Mouse (Mus musculus) neutrophil, adult 5-6 weeks (primary cell): Measurements from ENCODE around the gene Myo1h. TPM values are rescaled to one million over a fixed set of nuclear protein-coding genes. Genes with fewer than 3 reads are reported as not detected.

Experiments used
- ATAC-seq: fragments of 151-379, 151-347 bp; 2 replicates; pipeline ENCODE4 v1.8.0; 2017; ENCODE audit warnings: mild to moderate bottlenecking, moderate TSS enrichment; ENCODE audit not compliant: insufficient number of reproducible peaks, poor library complexity, low FRiP score, severe bottlenecking; ENCODE audit errors: extremely low read depth
- total RNA-seq: library from RNA; stranded (forward); fragments of 200-1000 nt; gene quantifications from 2 replicates; pipeline ENCODE4 v1.2.3, GENCODE M21; 2017

Gene Myo1h
- total RNA-seq, 1 experiment from 2014 or later: 1.6 TPM

DNA sequence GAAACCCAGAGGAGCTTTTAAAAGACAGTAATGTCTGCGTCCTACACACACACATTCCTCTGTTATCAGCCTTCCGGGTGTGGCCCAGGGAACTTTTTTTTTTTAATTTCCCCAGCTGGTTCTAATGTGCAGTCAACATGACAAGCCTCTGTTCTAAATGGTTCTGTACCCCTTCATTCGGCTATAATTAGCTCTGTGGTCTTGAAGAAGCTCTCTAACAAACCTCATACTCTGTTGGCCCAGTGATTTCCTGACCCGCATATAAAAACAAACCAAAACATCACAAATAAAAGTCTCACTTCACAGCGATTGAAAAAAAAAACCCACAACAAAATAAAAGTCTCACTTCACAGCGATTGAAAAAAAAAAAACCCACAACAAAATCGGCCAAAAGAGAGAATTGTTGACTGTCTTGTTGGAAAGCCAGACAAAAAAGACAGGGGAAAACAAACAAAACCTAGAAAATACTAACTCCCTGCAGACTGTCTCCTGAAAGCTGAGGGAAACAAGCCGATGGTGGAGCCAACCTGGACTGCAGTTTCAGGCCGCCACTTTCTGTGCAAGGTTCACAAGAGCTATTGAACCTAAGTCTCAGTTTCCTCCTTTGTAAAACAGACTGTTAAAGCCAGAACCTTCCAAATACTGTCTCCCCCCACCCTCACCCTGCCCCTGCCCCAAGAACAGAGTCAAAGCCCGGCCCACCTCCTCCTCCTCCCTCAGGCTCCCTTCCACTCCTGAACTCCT lies 89.4 kb downstream of the Myo1h start:
- ATAC-seq: peak; percentile 28; the same call in 1 of the 2 replicates

DNA sequence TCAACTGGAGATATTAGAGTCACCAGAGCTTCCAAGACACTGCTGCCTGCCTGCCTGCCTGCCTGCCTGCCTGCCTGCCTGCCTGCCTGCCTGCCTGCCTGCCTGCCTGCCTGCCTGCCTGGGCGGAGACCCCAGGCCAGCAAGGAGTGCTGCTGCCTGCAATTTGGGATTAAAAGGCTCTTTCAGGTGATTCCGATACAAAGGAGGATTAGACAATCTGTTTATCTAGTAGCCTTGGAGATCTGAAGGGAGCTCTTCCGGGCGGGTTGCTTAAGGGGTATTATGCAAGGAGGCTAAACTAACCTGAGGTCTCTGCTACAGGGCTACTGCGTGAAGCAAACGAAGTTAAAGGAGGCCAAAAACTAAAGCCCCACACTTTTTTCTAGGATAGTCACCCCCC lies 90.0 kb downstream of the Myo1h start:
- ATAC-seq: no peak

DNA sequence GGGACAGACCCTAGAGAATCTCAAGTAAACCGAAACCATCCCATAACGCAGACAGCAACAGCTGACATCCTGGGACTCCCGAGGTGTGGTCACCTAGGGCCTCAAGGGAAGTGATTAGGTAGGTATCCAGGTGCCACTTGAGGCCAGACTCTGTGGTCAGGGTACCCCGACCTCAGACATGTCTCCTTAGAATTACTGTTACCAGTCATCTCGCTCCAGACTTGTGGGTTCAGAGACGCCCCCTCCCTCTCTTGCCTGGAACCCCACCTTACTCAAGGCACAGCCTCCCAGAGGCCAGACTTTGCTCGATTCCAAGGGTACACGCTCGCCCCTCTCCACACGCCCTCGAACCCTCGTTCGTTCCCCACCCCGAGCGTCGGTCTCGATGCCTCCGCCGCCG lies 90.8 kb downstream of the Myo1h start:
- no peak for ATAC-seq

DNA sequence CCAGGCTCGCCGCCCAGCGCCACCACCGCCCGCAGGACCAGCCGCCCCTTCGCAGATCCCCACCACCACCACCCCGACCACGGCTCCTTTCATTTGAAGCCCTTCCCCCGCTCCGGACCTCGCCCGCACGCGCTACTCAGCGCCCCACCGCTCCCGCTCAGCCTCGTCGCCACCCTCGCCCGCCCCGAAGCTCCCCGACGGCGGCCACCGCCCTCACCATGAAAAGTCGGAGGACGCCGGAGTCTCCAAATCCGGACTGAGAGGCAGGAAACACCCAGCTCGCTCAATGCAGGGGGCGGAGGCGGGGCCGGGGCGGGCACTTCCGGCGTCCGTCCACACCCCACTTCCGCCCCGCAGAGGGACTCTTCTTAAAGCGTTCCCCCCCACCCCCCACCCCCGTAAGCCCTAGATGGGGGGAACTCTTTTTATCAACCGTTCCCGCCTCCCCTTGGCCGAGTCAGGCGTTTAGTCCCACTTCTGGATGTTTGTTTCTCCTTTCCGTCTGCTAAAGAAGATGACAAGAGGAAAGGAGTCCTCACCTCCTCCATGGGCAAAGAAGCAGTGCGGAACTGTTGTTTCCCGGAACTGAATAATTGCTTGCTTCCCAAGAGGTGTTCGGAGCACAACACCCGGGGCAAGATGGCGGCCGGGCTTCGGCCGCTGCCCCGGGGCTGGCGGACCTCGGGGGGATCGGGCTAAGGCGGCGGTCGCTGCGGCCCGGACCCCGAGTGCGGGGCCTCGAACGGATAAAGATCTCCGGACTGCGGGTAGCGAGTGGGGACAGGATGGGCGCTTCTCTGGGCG lies 91.4 kb downstream of the Myo1h start, which contains the start of the genes Kctd10 and Ube3b:
Gene Kctd10, minus strand, starts transcription at position 300 of the 804 bp plus-strand sequence.
Gene Ube3b, plus strand, starts transcription at position 399 of the 804 bp plus-strand sequence.
- ATAC-seq: peak; percentile 61

DNA sequence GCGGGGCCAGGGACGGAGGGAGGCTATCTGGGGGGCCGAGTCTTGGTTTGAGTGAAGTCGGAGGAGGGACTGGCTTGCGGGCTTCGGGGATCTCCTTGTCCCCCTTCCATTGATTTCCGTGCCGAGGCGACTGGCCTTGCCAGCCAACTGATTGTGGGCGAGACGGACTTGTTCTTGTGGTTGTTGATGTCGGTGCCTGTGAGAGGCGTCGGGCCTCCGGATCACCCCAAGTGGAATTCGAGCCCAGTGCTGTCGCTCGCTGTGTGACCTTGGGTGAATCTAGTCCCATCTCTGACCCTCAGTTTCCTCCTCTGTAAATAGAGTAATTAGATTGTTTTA lies 92.0 kb downstream of the Myo1h start:
- no peak for ATAC-seq

DNA sequence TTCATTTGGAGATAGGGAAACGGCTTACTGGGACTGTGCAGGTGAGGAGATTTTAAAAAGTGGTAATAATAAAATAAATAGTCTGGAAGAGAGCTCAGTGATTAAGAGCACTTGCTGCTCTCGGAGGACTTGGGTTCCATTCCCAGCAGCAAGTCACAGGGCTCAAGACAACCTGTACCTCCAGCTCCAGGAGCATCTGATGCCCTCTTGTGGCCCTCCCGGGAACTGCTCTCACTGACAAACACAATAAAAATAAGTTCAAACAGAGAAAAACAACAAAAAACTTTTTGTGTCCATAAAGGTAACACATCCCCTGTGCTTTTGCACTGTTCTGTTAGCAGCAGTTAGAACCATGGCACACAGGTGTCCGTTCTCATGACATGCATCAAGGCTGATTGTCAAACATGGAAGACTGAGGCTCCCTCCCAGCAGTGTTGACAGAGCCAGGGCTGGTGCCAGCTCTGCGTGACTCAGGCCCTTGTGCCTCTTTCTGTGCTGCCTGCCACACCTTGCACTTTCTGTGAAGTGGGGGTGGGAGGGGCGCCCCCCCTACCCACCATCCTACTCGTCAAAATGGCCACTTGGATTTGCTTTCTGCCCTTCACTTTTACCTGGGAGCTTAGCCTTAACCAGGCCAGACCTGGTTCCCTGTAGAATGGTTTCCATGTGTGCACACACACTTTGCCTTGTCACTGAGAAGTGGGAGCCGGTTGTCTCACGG lies 94.4 kb downstream of the Myo1h start:
- ATAC-seq: no peak

DNA sequence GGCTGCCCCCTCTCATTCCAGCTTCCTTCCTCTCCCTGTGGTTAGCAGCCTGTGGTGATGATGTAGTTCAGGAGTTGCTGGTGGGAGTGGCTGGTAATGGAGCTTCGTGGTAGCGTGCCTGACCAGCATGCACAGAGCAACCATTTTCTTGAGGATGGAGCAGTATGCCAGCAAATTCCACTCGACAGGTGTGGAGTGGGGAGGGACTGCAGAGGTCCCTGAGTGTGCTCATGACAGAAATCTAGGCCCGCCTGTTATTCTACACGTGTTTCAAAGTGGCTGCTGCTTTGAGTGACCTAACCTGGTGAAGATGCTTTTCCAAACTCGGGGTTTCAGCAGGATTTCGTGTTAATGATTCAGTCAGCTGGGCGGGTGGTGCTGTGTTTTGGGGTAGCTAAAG lies 95.5 kb downstream of the Myo1h start:
- no peak for ATAC-seq

DNA sequence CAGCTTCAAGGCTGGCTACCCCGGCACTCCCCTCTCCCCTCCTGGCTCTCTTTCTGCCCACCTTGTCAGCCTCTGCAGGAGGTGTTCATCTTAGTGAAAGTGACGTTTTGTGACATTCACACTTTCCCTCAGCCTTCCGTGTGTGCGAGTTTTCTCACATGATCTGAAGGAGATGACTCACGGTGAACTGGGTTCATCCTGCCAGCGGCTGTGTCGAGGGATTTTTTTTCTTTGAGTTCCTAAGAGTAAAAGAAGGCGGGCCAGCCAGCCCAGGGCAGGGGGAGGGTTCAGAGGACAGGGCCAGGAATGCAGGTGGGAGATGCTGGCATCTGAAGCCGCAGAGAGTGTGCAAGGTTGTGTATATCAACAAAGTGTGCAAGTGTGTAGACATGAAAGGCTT lies 104.2 kb downstream of the Myo1h start:
- no peak for ATAC-seq

DNA sequence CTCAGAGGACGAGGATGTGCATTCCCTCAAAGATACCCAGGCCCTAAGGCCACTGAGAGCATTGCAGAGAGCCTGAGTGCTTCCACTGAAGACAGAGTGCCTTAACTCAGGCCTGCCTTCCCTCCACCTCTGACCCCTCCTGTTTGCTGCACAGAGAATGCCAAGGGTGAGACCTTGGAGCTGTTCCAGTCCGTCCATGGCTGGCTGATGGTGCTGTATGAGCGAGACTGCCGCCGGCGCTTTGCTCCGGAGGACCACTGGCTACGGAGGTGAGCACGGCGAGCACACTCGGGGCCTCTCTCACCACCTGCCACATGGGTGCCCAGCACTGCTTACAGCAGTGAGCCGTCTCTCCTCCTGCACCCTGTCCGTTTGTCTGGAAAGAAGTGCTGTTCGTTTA lies 117.6 kb downstream of the Myo1h start:
- ATAC-seq: no peak

DNA sequence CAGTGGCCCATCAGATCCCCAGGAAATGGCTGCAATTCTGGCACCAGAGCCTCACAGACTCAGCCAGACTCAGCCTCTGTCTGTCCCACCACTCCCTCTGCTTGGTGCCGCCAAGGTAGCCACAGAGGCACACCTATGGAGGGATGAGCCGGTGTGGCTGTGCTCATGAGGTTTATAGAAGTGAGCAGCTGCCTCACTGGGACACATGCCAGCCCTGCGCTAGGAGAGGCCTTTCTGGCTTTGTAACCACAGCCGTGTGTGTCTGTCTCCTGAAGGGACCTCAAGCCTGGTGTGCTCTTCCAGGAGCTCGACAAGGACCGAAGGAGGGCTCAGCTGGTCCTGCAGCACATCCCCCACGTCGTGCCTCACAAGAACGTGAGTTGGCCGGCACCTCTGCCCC lies 118.3 kb downstream of the Myo1h start:
- ATAC-seq: no peak

DNA sequence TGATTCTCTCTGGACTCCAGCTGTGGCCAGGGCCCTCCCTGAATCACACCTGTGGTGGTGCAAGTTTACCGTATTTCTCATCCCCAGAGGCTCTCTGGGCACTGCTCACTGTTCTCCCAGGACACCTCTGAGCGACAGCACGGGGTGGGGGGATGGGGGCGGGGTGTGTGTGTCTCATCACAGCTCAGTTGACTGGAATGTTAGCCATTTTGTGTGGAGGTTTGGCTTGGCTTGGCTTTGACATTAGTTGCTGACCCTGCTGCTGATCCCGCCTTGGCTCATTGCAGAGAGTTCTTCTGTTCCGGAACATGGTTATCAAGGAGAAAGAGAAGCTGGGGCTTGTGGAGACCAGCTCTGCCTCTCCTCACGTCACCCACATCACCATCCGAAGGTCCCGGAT lies 118.8 kb downstream of the Myo1h start:
- ATAC-seq: no peak

DNA sequence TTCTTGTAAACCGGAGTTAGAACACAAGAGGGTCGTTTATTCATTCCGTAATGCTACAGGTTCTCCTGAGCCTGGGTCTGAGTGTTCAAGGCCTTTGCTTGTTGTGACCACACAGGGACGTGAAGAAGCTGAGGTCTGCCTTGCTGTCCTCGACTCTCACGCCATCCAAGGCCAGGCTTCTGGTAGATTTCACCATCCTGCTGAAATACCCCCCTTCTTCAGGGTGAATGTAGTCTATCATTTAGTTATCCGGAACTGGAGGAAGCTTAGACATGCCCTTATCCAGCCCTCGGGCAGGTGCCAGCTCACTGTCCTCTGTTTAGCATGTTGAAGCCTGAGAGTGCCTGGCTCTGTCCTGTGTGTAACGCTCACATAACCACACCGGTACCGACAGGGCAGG lies 119.9 kb downstream of the Myo1h start:
- ATAC-seq: no peak

DNA sequence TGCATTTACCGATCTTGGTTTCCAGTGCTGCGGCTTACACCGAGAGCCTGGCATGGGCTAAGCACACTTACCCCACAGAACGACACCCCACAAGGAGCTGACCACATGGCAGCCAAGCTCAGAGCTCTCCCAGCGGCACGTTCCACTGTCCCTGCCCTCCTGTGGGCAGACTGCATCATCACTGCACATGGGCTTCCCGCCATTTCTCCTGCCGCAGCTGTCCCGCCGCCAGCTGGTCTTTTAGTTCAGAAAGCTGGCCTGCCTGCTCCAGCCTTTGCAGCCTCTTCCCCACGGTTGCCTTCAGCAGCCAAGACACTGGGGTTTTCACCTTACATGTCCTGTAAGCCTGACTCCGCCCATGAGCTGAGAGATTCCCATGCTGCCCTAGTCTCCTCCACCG lies 121.5 kb downstream of the Myo1h start:
- no peak for ATAC-seq

DNA sequence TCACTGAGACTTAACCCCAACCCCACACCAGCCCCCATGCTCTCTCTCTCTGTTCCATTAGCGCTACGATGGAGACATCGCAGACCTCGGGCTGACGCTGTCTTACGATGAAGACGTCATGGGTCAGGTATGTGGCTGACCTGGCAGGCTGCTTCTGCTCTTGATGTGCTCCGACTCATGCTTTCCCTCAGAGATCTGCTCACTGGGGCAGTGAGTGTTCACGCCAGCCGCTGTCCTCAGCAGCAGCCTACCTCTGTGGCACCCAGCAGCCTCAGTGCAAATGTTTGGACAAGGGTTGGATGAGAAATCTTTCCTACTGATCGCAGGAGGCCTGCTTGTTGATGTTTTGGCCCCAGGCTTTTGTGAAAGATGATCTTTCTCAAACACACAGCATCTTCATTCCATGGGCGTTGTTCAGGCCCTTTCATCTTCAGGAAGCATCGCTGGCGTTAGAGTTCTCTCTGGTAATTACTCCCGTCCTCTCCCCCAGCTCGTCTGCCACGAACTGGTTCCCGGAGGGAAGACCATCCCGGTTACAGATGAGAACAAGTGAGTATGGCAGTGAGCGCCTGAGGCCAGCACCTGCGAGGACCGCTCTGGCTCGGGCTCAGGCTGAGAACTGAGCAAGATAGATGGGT lies 123.5 kb downstream of the Myo1h start:
- no peak for ATAC-seq

DNA sequence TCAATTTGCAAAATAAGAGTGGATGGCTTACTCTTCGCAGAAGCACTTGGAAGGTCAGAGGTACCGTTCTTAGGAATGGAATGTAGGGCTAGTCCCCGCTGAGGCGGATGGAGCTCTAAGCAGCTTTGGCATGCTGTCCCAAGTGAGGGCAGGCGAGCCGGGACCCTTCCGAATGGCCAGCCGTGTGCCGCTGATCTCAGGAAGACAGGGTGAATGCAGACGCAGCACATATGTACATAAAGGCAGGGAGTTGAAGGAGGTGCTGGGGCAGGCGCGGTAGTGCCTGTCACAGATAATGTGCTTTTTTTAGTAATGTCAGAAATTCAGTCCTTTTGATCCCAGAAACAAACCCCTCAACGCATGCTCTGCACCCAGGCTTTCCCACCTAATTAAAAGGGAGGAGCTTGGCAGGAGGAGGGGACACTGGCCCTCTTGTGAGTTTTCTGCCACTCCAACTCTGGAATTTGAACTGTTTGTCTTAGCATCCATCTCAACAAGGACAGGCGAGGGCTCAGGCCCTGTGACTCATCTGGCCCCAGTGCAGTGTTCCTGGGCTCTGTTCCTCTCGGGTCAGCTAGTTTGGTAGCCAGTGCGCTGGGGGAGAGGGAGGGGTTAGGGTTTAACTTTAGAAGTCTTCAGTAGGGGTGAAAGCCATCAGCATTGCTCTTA lies 124.2 kb downstream of the Myo1h start:
- ATAC-seq: no peak
